Mouse (Mus musculus) kidney, adult 2 months (tissue): ENCODE measurements at regions not wholly inside any gene's neighbourhood (a gene's known extent, or its start where the extent isn't known, plus 50 kb on each side); places are given as distances from the start of the nearest gene placed in this dataset.

Source experiments
- CTCF ChIP-seq: fragments of 200-500 bp; conservative IDR thresholded peaks from 2 replicates; pipeline ENCODE4 v1.5.1; 2011; ENCODE audit warnings: low read depth, mild to moderate bottlenecking, control low read depth, low read length, moderate library complexity, mixed read lengths; ENCODE audit not compliant: insufficient read depth, insufficient read length
- POLR2A ChIP-seq: fragments of 200-500 bp; IDR thresholded peaks from one replicate; pipeline ENCODE4 v1.6.1; 2011; ENCODE audit warnings: low read depth, low read length, control low read depth

DNA sequence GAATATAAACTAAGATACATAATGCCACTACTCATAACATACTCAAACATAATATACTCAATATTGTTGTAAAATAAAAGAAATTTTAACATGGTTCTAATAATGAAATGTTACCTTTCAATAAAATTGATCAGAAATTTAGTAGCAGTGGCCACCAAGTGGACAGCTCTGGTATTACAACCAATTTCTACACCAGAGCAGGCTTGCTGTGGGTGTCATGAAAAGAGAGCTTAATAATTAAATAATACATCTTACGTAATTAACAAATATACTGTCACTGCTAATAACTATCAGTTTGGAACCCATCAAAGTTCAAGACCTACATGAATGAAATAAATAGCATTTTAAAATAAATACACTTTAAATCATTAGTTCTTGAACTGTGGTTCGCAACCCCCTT lies 163.1 kb upstream of the Zfp960 start:
- TF ChIP-seq CTCF = 0 out of 2 replicates have a peak, but pooled peaks have one; percentile 7
- no peak for TF ChIP-seq POLR2A
